8 mouse cellular contexts compared by ENCODE assay signal in the genomic region with DNA sequence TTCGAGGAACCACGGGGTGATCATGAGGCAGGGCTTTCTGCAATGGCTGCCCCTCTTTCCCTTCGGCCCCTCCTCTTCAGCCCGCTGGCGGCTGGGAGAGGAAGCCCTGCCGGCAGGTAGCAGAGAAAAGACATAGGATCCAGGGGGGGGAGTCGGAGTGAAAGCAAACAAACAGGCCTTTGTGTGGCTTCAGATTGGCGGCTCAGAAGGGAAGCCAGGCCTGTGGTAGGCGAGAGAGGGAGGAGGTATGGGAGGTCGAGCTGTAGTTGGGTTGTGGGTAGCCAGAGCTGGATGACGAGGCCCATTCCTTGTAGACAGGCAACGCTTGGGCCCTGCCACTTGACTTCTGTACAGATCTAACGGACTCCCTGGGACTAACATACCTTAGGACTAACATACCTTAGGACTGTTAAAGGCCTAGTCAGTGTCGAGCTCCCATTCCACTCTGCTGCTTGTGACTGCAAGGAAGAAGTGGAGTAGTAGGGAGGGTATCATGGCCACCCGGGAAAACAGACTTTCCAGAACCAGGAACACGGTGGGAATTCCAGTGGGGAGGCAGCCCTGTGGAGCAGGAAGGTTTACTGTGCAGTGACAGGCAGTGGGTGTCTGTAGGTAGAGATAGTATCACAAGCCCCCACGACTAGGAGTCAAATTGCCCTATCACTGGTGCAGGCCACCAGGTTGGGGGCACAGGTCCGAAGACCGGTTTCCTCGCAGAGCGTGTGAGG. TPM values are rescaled to one million over a fixed set of nuclear protein-coding genes. Genes with fewer than 3 reads are reported as not detected.
DNase-seq lines count a peak whose midpoint lies in the region; ATAC-seq lines count a peak whose summit lies in the region.

No protein-coding gene starts in this region.

- peak; percentile 35 to 48 for DNase-seq in urinary bladder, adult 18-20 months (ENCODE audit: low spot score in 2 of 2)
- DNase-seq in urinary bladder, postnatal 10 days (ENCODE audit: low spot score), result no peak
- DNase-seq in embryo, embryonic 11 days, result peak; percentile 83
- DNase-seq in lung, postnatal 10 days, result peak; percentile 50
- DNase-seq in ovary, adult 18-20 months (ENCODE audit: low spot score), result peak; percentile 19
- DNase-seq in thymus, postnatal 25 days, result peak; percentile 81

- no peaks in the 10 kb centered on the region for H3K9me3 ChIP-seq in heart, embryonic 13.5 days
- H3K9me3 ChIP-seq in kidney, embryonic 15.5 days (replicated peaks), result no peaks in the 10 kb centered on the region

- H3K4me1 ChIP-seq in heart, embryonic 13.5 days, result peaks cover 88% of the 10 kb centered on the region
- H3K4me1 ChIP-seq in kidney, embryonic 15.5 days, result peaks cover 73% of the 10 kb centered on the region

- H3K27me3 ChIP-seq in heart, embryonic 13.5 days (replicated peaks), result no peaks in the 10 kb centered on the region
- H3K27me3 ChIP-seq in kidney, embryonic 15.5 days, result no peaks in the 10 kb centered on the region

- no peaks in the 10 kb centered on the region for H3K36me3 ChIP-seq in heart, embryonic 13.5 days
- H3K36me3 ChIP-seq in kidney, embryonic 15.5 days, result no peaks in the 10 kb centered on the region

- peak overlapping the region; percentile 61 for H3K4me3 ChIP-seq in heart, embryonic 13.5 days
- peak overlapping the region; percentile 50 for H3K4me3 ChIP-seq in kidney, embryonic 15.5 days (replicated peaks)

- peak overlapping the region; percentile 99 for H3K27ac ChIP-seq in heart, embryonic 13.5 days (replicated peaks)
- H3K27ac ChIP-seq in kidney, embryonic 15.5 days, result peak overlapping the region; percentile 98

- H3K9ac ChIP-seq in heart, embryonic 13.5 days, result peak overlapping the region; percentile 85
- H3K9ac ChIP-seq in kidney, embryonic 15.5 days, result peak overlapping the region; percentile 53

- 3% methylated on average over 21 of the region's 21 CpGs for WGBS in heart, embryonic 13.5 days
- 2% methylated on average over 21 of the region's 21 CpGs for WGBS in kidney, embryonic 15.5 days

- ATAC-seq in heart, embryonic 13.5 days (ENCODE audit: extremely low read depth, insufficient number of reproducible peaks, low FRiP score, low TSS enrichment), result 0 out of 2 replicates have a peak, but pooled peaks have one; percentile 0
- ATAC-seq in kidney, embryonic 15.5 days (replicated peaks; ENCODE audit: low FRiP score), result peak; percentile 14

- peak overlapping the region; percentile 92 for H3K4me2 ChIP-seq in heart, embryonic 13.5 days
- peak overlapping the region; percentile 79 for H3K4me2 ChIP-seq in kidney, embryonic 15.5 days

RNA-seq across cellular contexts. Expression of gene Rai1, which starts 9.6 kb away (rescaled TPM):
- polyA plus RNA-seq in heart, embryonic 13.5 days (2015; fragmentation: Nextera tagmentation; extraction: Ambion mirVana), result 16.1 and 18.2 TPM in 2 replicates
- polyA plus RNA-seq in kidney, embryonic 15.5 days (2015; fragmentation: Nextera tagmentation; extraction: Ambion mirVana), result 21.4 and 23.4 TPM in 2 replicates
